Mouse (Mus musculus): ENCODE measurements around the gene Rap2b.

Rap2b gene

GRCm38 (mm10) chr3:61376001-61376400 is 14.6 kb downstream of the Rap2b start:
- intact Hi-C loops (cut with DNase I), result no loop called here

GRCm38 (mm10) chr3:61386368-61386767 is 24.9 kb downstream of the Rap2b start:
- intact Hi-C loops (cut with DNase I), result no loop called here

- intact Hi-C loops (cut with DNase I), result no loop called here
These were observed 30.1 kb downstream of the Rap2b start for GRCm38 (mm10) chr3:61391564-61391963.

GRCm38 (mm10) chr3:61392881-61393280 is 31.4 kb downstream of the Rap2b start:
- intact Hi-C loops (cut with DNase I), result no loop called here

- intact Hi-C loops (cut with DNase I), result no loop called here
These were observed 32.1 kb downstream of the Rap2b start for GRCm38 (mm10) chr3:61393520-61393919.

- intact Hi-C loops (cut with DNase I), result no loop called here
These were observed 33.9 kb downstream of the Rap2b start for GRCm38 (mm10) chr3:61395382-61395781.

- intact Hi-C loops (cut with DNase I), result no loop called here
These were observed 35.3 kb downstream of the Rap2b start for GRCm38 (mm10) chr3:61396728-61397127.

GRCm38 (mm10) chr3:61400823-61401387 is 39.5 kb downstream of the Rap2b start:
- intact Hi-C loops (cut with DNase I), result no loop called here

- intact Hi-C loops (cut with DNase I), result no loop called here
These were observed 45.5 kb downstream of the Rap2b start for GRCm38 (mm10) chr3:61406921-61407320.

- intact Hi-C loops (cut with DNase I), result no loop called here
These were observed 48.2 kb downstream of the Rap2b start for GRCm38 (mm10) chr3:61409683-61410082.

GRCm38 (mm10) chr3:61415883-61416282 is 54.4 kb downstream of the Rap2b start:
- intact Hi-C loops (cut with DNase I), result no loop called here

All from adrenal gland (tissue).